Mouse (Mus musculus) ovary, postnatal 36 days (tissue): Measurements from ENCODE around the gene Lmntd2.

Source experiments
- DNase-seq: peaks from one replicate; pipeline ENCODE4 v3.0.0; 2022; ENCODE audit warnings: low spot score, mixed read lengths

Gene Lmntd2

DNA sequence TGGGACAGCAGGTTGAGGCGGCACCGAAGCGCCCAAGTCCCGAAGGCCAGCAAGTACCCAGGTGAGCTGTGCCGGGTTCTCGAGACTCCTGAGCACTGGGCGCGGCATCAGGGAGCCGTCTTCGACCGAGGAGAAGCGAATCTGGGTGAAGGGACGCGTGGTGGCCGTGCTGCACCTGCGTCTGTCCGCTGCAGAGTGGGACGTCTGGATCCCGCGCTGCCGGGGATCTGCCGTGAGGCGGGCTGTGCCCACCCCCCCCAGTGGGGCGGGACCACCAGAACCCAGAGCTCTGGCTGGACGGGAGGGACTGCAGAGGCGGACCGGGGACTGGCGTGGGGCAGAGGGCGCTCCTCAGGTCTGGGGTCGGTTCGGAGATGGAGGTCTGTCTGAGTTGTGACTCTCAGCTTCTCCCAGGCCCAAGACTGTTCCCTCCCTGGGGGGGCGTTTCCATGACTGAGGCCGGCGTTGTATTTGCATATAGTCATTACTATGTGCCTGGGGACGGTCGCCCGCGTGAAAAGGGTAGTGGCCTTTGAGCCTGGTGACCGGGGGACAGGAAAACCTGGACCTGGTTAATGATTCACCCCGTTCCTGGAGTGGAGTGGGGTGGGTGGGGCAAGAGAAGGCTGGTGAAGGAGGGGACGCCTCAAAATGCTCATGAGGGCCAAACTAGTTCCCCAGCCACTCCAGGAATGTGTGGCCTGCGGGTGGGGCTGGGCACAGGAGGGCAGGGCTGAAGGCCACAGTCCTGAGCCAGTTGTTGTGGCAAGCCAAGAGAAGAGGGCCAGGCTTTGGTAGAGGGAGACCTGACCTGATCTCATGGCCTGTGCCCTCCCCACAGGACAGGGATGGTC is 2.2 kb upstream of the Lmntd2 start:
- peak; percentile 47 for DNase-seq

- DNase-seq, result peak; percentile 92
Measured at GRCm38 (mm10) chr7:141215101-141215879, 1.4 kb upstream of the Lmntd2 start, which contains the start of gene Rassf7. Gene Rassf7, plus strand, starts transcription at chr7:141215860.

GRCm38 (mm10) chr7:141214310-141214709 is 430 bp upstream of the Lmntd2 start:
- no peak for DNase-seq

GRCm38 (mm10) chr7:141213133-141213532 is 747 bp downstream of the Lmntd2 start:
- no peak for DNase-seq

- DNase-seq, result no peak
Measured at GRCm38 (mm10) chr7:141210606-141211131, 3.2 kb downstream of the Lmntd2 start.

GRCm38 (mm10) chr7:141210137-141210536 is 3.7 kb downstream of the Lmntd2 start:
- DNase-seq, result no peak

- no peak for DNase-seq
Measured at GRCm38 (mm10) chr7:141209526-141209925, 4.4 kb downstream of the Lmntd2 start.

DNA sequence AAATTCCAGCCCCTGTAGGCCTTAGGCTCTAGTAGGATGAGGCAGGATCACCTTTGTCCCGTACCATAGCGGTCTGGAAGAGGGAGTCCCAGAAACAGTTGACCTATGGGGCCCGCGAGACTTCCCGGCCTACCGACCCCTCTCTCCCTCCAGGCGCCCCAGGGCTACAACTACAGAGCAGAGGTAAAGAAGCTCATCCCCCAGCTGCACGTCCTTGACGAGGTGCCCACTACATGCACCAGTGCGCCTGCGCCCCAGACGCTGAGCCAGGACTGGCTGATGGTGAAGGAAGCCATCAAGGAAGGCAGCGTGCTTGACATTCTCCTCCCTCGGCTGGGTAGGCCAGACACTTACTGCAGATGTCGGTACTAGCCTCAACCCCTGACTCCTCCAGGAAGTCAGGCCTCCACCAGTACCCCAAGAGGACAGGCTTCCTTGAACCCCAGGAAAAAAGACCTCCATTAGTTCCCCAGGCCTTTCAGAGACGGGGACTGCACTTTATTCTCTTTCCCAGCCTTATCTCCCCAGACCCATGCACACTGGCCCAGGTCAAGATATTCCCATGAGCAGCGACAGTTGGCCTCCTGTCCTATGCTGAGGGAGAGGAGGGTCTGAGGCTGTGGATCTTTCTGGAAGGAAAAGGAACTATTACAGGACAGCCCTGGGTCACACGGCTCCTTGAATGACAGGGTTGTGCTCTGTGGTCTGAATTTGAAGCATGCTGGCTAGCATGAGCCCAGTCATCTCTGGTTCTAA is 7.5 kb downstream of the Lmntd2 start:
- DNase-seq, result no peak

GRCm38 (mm10) chr7:141205504-141205903 is 8.4 kb downstream of the Lmntd2 start:
- no peak for DNase-seq

GRCm38 (mm10) chr7:141204546-141204945 is 9.3 kb downstream of the Lmntd2 start:
- DNase-seq, result no peak

GRCm38 (mm10) chr7:141198121-141198520 is 15.8 kb downstream of the Lmntd2 start:
- no peak for DNase-seq

DNA sequence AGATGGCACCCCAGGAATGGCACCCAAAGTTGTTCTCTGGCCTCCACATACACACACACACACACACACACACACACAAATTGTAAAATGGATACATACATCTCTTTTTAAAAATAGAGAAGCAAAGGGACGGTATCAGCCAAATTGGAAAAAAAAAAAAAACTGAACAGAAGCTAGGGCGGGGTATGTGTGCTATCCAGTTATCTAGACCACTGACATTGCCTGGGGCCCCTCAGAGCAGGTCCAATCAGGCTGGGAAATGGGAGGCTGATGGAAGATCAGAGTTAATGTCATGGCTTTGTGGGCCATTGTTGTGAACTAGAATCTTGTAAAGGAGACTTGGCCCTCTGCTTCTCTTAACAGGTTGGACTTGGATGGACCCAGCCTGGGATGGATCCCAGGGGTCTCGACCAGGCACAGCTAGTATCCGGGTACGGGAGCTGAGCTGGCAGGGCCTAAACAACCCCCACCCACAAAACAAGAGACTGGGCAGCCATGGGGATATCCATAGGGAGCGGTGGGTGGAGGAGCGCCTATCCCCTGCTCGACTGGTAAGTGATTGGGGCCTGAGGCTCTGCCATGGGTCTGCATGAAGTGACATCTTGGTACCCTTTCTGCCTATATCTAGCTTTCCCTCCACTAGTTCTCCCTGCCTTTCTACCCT is 17.1 kb downstream of the Lmntd2 start:
- DNase-seq, result no peak

- no peak for DNase-seq
Measured at GRCm38 (mm10) chr7:141195754-141196153, 18.1 kb downstream of the Lmntd2 start.

- DNase-seq, result peak; percentile 89
Measured at GRCm38 (mm10) chr7:141194830-141195229, 19.1 kb downstream of the Lmntd2 start.

DNA sequence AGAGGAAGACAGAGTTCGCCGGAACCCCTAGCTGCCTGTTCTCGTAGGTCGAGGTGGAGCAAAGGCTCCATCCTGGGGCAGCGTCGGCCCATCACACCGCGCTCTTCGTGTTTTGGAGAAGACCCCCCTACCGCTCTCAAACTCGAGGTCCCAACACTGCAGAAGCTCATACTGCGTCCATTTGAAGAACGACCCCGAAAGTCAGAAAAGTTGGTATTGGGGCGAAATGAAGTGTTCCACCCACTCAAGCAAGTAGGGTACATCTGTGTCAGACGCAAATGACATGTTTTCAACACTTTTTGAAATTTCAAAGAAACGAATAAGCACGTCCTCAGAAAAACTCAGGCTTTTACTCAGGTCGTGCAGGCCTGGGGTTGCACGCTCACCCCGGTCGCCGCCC is 19.5 kb downstream of the Lmntd2 start:
- DNase-seq, result no peak

DNA sequence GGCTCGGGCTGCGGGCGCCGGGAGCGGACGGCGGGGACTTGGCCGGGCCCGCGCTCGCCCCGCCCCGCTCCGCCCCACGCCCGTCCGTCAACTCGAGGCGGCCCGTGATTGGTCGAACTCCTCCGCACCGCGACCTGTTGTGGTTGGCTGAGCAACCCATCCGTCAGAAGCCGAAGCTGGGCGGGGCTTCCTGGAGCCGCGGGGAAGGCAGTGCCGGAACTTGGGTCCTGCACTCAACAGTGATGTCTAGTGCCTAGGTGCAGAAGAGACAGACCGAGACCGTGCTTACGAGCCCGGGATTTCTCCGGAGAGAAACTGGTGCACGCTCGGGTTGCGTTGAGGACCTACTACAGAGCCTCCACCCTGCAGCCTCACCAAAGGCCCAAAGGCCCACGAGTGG is 19.9 kb downstream of the Lmntd2 start, which contains the start of the genes Hras and Lrrc56:
Hras (minus strand) TSS at position 58 of the 400 bp plus-strand sequence.
Lrrc56 (plus strand) TSS at position 210 of the 400 bp plus-strand sequence.
- peak; percentile 99 for DNase-seq

DNA sequence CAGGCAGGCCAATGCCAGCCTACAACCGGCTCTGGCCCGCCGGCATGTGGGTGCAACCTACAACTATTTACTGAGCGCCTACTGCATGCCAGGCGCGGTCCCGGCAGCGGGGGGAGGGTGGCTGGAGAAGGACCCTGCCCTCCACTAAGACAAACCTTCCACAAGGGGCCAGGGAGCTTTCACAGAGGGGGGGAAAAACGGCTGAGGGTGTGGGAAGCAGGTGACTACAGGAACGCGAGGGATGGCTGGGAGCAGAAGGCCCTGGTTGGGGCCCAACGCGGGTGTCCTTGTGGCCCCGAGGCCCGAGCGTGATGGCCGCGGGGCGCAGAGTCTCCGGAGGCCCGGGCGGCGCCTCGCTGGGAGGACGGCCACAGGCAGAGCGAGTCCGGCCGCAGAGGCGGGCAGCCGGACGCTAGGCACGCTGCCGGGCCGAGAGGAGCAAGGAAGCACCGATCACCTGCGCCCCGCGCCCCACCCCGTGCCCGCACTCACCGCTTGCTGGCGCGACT is 20.5 kb downstream of the Lmntd2 start:
- peak; percentile 52 for DNase-seq

DNA sequence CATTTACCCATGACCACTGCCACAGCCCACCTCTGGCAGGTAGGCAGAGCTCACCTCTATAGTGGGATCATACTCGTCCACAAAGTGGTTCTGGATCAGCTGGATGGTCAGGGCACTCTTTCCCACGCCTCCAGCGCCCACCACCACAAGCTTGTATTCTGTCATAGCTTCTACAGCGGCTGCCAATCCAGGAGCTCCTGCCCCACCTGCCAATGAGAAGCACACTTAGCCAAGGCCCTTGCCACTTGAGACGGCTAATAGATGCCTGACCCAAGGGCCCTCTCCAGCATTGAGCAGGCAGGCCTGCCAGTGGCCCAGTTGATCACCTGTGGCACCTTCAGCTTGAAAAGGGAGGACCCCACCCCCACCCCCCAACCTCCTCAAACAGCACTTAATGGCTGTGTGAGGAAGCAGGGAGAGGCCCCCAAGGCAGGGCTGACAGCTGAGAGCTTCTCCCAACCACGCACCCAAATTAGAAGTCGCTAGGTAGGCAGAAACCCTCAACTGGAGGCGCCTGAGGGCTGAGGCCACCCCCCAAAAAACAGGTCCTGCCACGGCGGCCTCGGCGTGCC is 21.0 kb downstream of the Lmntd2 start:
- no peak for DNase-seq

GRCm38 (mm10) chr7:141191796-141192685 is 21.8 kb downstream of the Lmntd2 start:
- no peak for DNase-seq

GRCm38 (mm10) chr7:141191036-141191435 is 22.8 kb downstream of the Lmntd2 start:
- no peak for DNase-seq
